Mouse (Mus musculus) Patski (cell line): ENCODE data around the gene Gse1. TPM values are rescaled to one million over a fixed set of nuclear protein-coding genes. Genes with fewer than 3 reads are reported as not detected.

Source experiments
- ATAC-seq: fragments of 100-300 bp; one replicate; pipeline ENCODE4 v1.8.0; 2021
- CTCF ChIA-PET: fragments of 350-600 bp; sonication (Branson Sonifier 250); formaldehyde crosslinking; loops from one replicate; lab custom pipeline; 2022; ENCODE audit warnings: inconsistent platforms; lab: Charles Lee
- POLR2A ChIA-PET: fragments of 350-600 bp; sonication (Branson Sonifier 250); formaldehyde crosslinking; loops from one replicate; lab custom pipeline; 2022; ENCODE audit warnings: antibody characterized with exemption, inconsistent platforms; lab: Charles Lee
- DNase-seq: peaks from one replicate; pipeline ENCODE4 v3.0.0-alpha.2; 2011; ENCODE audit warnings: low read depth, low spot score
- H3K27me3 ChIP-seq: fragments of 371-371 bp; one replicate; pipeline ENCODE4 v1.5.1; 2021
- CTCF ChIP-seq: fragments of 100-300 bp; IDR thresholded peaks from one replicate; pipeline ENCODE4 v1.5.1; 2021
- in situ Hi-C: fragments of 300-500 bp; cut with MboI; formaldehyde crosslinking; loops from 3 replicates; pipeline ENCODE4 v1.11.1; 2018; ENCODE audit warnings: low pct_unique_long_range_greater_than_20kb, mixed read lengths
- polyA plus RNA-seq: library from polyadenylated mRNA; unstranded; gene quantifications from one replicate; pipeline ENCODE4 v1.2.3, GENCODE M21; 2021

The Gse1 gene
- polyA plus RNA-seq, 1 experiment from 2014 or later: 19.8 TPM

GRCm38 (mm10) chr8:120376215-120376614 is 148.0 kb downstream of the Gse1 start:
- TF ChIP-seq CTCF: no peak
- ChIA-PET POLR2A (no interaction called here), CTCF (no interaction called here)
- no peak for DNase-seq
- no peaks in the 10 kb centered on the region for H3K27me3 ChIP-seq
- in situ Hi-C loops: no loop called here
- ATAC-seq: no peak

DNA sequence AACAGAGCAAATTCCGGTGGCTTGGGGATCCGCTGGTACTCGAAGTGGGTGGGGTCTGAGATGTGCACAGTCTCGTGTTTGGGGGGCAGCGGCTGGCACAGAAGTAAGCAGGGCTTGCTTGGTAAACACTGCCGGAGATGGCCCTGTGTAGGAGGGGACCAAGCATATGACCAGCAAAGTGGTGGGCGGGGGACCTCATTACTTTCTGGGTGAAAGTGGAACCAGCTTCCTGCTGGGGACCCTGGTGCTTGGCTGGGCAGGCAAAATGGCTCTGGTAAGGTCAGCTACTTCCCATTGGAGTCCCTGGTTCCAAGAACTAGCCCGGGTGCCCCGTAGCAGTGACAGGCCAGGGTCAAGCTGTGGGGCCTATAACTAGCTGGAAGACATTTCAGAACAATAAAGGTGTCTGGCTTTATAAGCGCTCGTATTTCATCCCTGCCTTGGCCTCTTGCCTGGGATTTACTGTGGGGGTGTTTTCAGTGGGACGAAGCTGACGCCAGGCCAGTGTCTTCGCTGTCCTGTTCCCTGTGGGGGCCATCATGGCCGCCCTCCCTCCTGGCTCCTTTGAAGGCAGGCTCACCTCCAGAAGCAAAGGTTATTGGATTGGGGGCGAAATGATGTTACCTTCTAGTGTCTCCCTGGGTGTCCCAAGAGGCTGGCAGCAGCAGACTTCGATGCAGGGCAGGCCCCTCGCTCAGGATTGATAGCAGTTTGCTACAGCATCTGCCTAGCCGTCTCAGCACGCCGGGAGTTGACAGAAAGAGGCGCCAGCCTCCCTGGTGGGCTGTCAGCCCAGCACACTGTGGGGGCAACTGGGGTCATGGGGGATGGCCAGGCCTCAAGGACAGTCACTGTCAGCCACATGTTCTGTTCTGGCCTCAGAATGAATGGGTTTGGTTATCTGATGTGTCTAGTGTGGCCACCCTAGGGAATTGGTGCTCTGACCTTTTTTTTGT is 148.9 kb downstream of the Gse1 start:
- no peak for DNase-seq
- ChIA-PET POLR2A (no interaction called here), CTCF (no interaction called here)
- ATAC-seq: no peak
- no peak for TF ChIP-seq CTCF
- H3K27me3 ChIP-seq: no peaks in the 10 kb centered on the region
- in situ Hi-C loops: no loop called here

DNA sequence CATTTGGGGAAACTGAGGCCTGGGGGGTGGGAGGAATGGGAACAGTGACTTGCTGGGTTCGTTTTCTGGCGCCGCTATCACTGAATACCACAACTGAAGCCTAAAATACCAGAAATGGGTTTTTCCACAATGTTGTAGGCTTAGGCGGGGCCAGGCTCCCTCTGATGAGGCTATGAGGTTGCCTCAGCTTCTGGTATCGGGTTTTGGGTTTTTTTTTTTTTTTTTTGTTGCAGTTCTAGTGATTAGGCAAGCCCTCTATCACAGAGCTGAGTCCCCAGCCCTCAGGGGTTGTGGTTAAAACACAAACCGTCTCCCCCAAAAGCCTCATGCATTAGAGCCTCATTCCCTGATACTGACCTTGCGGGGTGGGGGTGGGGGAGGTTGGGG is 149.5 kb downstream of the Gse1 start:
- ChIA-PET POLR2A (no interaction called here), CTCF (no interaction called here)
- H3K27me3 ChIP-seq: no peaks in the 10 kb centered on the region
- no peak for TF ChIP-seq CTCF
- ATAC-seq: no peak
- no peak for DNase-seq
- in situ Hi-C loops: no loop called here

GRCm38 (mm10) chr8:120378306-120378705 is 150.1 kb downstream of the Gse1 start:
- H3K27me3 ChIP-seq: no peaks in the 10 kb centered on the region
- ATAC-seq (no peak), DNase-seq (no peak)
- ChIA-PET CTCF (no interaction called here), POLR2A (interaction anchor here (1.6 kb wide), 1 partner anchor 9 kb away, joined by 4 read pairs; no protein-coding TSS in a partner anchor)
- in situ Hi-C loops: no loop called here
- TF ChIP-seq CTCF: no peak

- no peak for TF ChIP-seq CTCF
- ATAC-seq (no peak), DNase-seq (no peak)
- POLR2A ChIA-PET: interaction anchor here (0.5 to 1.6 kb wide), 2 partner anchors 9 to 85 kb away, joined by 4 to 9 read pairs; no protein-coding TSS in a partner anchor
- CTCF ChIA-PET: no interaction called here
- H3K27me3 ChIP-seq: no peaks in the 10 kb centered on the region
- in situ Hi-C loops: no loop called here
Observed at GRCm38 (mm10) chr8:120379015-120379414, 150.8 kb downstream of the Gse1 start.

- CTCF ChIA-PET: no interaction called here
- ATAC-seq: peak; percentile 14
- in situ Hi-C loops: no loop called here
- POLR2A ChIA-PET: no interaction called here
- H3K27me3 ChIP-seq: no peaks in the 10 kb centered on the region
- TF ChIP-seq CTCF: no peak
- DNase-seq: no peak
Observed at GRCm38 (mm10) chr8:120381865-120382264, 153.6 kb downstream of the Gse1 start.

DNA sequence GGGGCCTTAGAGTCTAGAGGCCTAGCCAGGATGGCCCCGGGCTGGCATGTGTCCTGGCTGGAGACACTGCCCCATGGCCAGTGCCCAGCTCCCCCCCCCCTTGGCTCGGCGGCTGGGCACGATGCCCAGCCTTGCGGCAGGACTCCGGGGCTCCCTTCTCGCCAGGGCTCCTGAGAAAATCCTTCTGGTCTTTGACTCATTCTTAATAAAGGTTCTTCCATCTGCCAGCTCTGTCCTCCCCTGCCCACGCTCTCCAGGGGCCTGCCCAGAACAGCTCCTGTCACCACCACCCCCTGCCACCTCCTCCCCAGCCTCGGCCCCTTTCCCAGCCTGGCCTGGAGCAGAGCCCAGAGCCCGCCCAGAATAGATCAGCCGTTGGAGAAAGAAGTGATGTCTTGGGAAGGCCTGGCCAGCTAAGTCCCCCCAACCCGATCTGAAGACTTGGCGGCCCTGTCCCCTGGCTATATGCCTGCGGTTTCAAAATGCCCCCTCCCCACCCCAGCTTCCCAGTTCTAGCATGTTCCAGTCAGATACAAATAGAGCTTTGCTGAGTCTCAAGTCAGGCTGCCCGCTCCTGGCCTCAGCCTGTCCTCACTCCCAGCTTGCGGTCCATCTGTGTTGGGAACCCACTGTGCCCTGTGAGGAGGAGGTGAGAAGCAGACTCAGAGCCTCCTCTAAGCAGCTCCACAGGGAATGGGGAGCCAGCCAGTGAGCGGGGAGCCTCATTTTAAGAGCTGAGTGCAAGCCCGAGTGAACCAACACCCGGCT is 154.4 kb downstream of the Gse1 start:
- TF ChIP-seq CTCF: no peak
- POLR2A ChIA-PET: interaction anchor here (1.0 kb wide), 1 partner anchor 152 kb away, joined by 4 read pairs; no protein-coding TSS in a partner anchor
- peak; percentile 93 for DNase-seq

GRCm38 (mm10) chr8:120383204-120383560 is 154.9 kb downstream of the Gse1 start:
- POLR2A ChIA-PET: interaction anchor here (1.0 kb wide), 1 partner anchor 152 kb away, joined by 4 read pairs; no protein-coding TSS in a partner anchor
- DNase-seq (no peak), ATAC-seq (no peak)
- in situ Hi-C loops: no loop called here
- no peak for TF ChIP-seq CTCF
- CTCF ChIA-PET: interaction anchor here (1.1 to 1.8 kb wide), 3 partner anchors 30 to 56 kb away, joined by 3 to 5 read pairs (median 3); no protein-coding TSS in a partner anchor
- H3K27me3 ChIP-seq: no peaks in the 10 kb centered on the region

More for the DNA sequence above, 154.4 kb downstream of the Gse1 start:
- CTCF ChIA-PET: interaction anchor here (1.1 to 1.2 kb wide), 2 partner anchors 31 to 43 kb away, joined by 3 read pairs; no protein-coding TSS in a partner anchor
- peak; percentile 88 for ATAC-seq
- in situ Hi-C loops: no loop called here
- no peaks in the 10 kb centered on the region for H3K27me3 ChIP-seq

DNA sequence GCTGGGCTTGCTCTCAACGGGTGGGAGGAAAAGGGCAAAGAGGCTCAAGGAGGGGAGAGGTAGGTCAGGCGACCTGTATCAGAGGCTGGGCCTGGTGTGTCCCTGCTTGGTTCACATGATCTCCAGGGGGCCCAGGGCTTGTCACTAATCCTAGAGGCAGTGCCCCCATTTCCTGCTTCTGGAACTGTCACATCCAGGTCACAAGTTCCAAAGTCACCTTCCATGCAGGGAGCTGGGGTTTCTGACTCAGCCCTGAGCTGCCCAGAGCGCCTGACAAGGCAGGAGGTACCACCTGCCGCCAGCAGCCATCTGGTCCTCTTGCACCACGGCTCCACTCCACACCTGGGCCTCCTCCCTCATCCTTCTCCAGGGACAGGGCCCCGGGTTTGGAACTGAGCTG is 155.5 kb downstream of the Gse1 start:
- H3K27me3 ChIP-seq: no peaks in the 10 kb centered on the region
- in situ Hi-C loops: no loop called here
- TF ChIP-seq CTCF: no peak
- ChIA-PET CTCF (interaction anchor here (1.8 kb wide), 1 partner anchor 57 kb away, joined by 5 read pairs; no protein-coding TSS in a partner anchor), POLR2A (interaction anchor here (1.5 kb wide), 1 partner anchor 20 kb away, joined by 3 read pairs; no protein-coding TSS in a partner anchor)
- ATAC-seq (no peak), DNase-seq (no peak)

- no peak for TF ChIP-seq CTCF
- CTCF ChIA-PET: interaction anchor here (1.2 to 1.8 kb wide), 3 partner anchors 9 to 58 kb away, joined by 3 to 5 read pairs (median 3); no protein-coding TSS in a partner anchor
- ATAC-seq: no peak
- H3K27me3 ChIP-seq: no peaks in the 10 kb centered on the region
- in situ Hi-C loops: no loop called here
- POLR2A ChIA-PET: interaction anchor here (1.5 kb wide), 1 partner anchor 21 kb away, joined by 3 read pairs; no protein-coding TSS in a partner anchor
- DNase-seq: no peak
Observed at GRCm38 (mm10) chr8:120384745-120385144, 156.5 kb downstream of the Gse1 start.
